Mouse (Mus musculus): ENCODE measurements around the gene Sesn2.
A peak's percentile ranks its signal among the peaks of the same experiment; 100 is the strongest.
"Not testable (repeated sequence)": the region's sequence is repeated elsewhere in the genome, so short reads cannot be mapped to it uniquely, and the experiment has no call there.

Sesn2 gene

GRCm38 (mm10) chr4:132513395-132514273, 3.3 kb upstream of the Sesn2 start:
- DNase-seq: no peak

DNA sequence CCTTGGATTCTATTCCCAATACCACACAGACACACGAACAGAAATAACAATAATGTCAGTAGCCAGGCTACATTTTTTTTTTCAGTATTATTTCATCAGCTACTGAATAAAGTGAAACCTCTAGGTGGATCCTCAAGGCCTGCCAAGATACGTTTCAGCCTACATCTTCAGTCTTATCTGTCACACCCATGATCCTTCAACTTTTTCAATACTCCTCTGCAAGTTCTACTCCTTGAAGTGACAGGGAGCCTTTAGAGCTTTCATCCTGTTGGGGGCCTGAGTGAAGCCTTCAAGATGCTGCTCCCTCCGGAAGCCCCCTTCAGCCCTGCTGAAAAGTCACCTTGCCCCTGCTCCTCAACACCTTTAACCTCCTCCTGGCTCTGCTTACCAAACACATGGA, 1.8 kb upstream of the Sesn2 start:
- no peak for DNase-seq

- peak; percentile 79 to 81 for DNase-seq
These were observed 542 bp downstream of the Sesn2 start for GRCm38 (mm10) chr4:132509621-132510296.

GRCm38 (mm10) chr4:132507210-132507609, 3.1 kb downstream of the Sesn2 start:
- DNase-seq: no peak

DNA sequence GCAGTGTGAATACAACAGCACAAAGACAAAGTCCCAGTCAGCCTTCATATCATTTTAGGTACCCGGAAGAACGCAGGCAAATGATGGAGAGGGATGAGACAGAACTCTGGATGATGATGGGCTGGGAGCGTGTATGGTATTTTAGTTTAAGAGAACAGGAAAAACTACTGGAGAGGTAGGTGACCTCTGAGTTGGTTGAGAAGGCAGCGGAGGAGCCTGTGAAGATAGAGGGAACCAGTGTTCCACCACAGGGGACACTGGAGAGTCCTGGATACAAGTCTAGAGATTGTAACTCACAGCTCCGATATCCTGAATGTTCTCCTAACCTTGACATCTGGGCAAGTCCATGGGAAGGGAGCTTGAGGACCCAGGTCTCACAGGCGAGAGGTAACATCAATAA, 4.1 kb downstream of the Sesn2 start:
- DNase-seq: no peak

DNA sequence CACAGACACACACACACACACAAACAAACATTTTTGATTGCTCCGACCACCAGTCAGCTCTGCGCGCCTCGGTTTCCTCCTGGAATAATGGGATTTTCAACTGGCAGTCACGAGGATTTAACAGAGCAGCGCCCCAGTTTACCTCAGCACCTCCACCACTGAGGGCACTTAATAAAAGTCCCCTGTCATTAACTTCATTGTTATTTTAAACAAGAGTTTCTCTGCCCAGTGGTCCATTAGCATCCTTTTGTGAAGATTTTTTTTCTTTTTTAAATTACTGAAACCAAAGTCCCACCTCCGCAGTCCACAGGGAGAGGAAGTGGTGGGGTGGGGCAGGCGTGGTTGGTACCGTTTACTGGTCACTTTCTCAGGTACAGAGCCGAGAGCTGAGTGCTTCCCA, 4.5 kb downstream of the Sesn2 start:
- DNase-seq: no peak

DNA sequence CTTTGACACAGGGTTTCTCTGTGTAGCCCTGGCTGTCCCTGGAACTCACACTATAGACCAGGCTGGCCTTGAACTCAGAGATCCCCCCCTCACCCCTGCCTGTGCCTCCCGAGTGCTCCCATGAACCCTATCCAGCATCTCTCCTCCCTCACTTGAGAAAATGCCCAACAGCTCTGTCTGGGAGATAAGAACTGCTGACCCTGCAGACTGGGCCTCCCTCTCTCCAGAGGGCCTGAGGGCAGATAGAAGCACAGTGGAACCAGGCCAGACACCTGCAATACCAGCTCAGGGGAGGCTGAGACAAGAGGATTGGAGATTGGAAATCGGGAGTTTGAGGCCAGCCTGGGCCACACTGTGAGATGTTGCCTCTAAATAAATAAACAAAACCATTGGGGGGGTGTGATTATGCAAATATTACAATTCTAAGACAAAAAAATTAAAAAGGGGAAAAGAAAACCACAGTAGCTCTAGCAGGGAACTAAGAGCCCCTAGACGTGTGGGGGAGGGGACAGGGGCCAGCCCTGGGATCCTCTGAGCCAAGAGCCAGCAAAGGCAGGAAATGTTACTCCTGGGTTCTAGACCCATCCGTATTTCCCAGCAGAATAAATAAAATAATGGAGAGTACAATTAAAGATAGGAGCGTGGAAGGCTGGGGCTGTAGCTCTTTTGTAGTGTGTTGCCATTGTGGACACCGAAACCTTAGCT, 5.1 kb downstream of the Sesn2 start:
- no peak for DNase-seq

- no peak for DNase-seq
These were observed 7.0 kb downstream of the Sesn2 start for GRCm38 (mm10) chr4:132503344-132503743.

GRCm38 (mm10) chr4:132501639-132502038, 8.7 kb downstream of the Sesn2 start:
- DNase-seq: no peak

DNA sequence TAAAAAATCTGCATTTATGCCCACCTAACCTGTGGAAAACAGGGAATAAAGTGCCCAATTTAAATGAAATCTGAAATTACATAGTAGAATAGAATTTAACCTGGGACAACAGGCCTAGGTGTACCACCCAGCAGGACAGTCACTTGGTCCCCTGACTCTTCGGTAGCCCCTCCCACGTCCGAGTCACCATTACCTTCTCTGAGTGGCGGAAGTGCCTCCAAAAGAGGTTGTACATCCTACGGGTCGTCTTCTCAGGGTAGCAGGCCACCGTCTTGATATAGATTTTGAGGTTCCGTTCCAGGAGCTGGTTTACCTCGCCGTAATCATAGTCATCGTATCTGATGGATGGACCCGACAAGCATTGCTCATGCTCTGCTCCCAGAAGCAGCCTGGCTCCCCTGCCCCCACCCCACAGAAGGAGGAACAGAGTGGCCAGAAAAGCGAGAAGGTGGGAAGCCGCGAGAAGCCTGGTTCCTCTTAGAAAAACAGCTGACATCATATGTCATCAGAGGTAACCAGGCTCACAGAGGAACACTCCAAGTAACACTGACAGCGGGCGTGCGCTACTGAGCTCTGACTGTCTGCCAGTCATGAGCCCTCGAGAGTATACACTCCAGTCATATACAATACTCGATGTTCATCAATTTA, 15.9 kb downstream of the Sesn2 start:
- DNase-seq: no peak

GRCm38 (mm10) chr4:132492178-132493060, 17.9 kb downstream of the Sesn2 start:
- DNase-seq: peak; percentile 81 to 89

DNA sequence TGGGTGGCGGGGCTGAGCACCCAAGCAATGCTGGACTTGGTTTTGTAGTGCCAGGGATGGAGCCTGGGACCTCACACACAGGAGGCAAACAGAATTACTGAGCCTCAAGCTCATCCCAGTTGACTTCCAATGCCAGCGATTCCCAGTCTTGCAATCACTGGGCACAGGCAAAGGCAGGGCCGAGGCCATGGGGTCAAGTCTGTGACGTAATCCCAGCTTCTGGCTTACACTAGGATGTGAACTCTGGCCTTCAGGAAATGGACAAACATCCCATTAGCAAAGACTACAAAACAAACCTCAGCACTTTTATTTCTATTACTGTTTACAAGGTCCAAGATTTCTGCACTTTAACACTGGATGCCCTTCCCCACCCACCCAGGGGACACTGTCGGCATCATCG, 18.6 kb downstream of the Sesn2 start:
- DNase-seq: no peak

DNA sequence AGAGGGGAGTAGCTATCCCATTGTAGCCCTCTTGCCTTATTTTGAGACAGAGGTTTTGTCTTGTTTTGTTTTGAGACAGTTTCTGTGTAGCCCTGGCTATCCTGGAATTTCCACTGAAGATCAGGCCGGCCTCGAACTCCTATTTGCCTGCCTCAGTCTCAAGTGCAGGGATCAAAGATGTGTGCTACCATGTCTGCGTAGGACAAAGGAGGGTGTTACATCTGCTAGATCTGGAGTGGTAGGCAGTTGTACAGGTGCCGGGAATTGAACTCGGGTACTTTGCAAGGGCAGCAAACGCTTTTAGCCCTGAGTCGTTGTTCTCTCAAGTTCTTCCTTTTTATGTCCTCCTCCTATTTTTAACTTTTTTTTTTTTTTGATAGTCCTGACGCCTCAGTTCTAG, 19.2 kb downstream of the Sesn2 start:
- DNase-seq: no peak

DNA sequence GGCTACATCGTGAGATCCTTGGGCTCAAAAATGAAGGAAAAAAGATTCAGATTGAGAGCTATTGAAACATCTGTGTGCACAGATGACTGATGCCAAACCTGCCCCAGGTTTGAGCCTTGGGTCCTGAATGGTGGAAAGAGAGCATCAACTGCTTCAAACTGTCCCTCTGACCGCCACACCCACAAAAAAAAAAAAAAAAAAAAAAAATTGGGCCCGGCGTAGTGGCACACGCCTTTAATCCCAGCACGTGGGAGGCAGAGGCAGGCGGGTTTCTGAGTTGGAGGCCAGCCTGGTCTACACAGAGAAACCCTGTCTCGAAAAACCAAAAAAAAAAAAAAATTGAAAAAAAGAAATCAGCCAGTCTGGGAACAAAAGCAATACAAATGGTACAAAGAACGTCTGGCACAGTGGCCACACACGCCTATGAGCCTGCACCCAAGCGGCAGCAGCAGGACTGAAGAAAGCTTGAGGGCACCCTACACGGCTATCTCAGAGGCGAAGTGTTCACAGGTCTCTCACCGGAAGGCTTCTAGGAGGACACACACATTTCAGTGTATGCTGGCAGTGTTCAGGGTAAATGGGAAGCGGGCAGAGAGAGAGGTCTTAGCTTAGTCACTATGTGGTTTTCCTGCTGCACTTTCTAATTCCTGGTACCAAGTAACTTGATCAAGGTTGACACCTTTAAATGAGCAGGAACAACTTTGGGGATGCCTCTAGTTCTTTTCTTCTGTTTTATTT, 19.9 kb downstream of the Sesn2 start:
- DNase-seq: no peak

GRCm38 (mm10) chr4:132488976-132489375, 21.3 kb downstream of the Sesn2 start:
- no peak for DNase-seq

DNA sequence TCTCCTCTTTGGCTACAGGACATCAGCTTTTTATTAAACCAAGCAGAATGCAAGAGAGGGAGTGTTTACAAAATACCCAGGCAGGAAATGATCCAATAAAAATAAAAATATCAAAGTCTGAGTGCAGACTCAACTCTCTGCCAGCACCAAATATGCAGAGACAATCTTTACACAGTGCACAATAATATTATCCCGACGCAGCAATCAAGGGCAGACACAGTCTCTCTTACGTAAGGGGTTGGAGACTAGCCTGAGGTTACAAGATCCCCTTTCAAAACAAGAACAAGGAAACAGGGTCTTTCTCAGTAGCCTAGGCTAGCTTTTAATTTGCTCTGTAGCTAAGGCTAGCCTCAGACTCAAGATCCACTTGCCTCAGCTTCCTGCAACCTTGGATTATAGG, 21.8 kb downstream of the Sesn2 start:
- DNase-seq: no peak

DNA sequence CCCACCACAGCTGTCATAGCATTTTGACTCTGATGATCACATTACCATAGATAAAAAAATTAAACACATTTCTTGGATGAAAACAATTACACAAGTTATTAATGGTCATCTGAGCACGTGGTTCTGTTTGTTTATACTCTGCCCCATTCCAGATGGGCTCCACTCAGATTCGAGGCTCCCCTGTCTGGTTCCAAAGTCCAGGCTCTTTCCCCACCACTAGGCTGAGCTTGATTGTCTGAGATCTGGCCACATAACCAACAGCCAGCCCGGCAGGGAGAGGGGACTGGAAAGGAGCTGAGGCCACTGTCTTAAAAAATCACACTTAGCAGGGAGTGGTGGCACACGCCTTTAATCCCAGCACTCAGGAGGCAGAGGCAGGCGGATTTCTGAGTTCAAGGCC, 25.5 kb downstream of the Sesn2 start:
- DNase-seq: no peak

- DNase-seq: no peak
These were observed 26.1 kb downstream of the Sesn2 start for GRCm38 (mm10) chr4:132484231-132484630.

- DNase-seq: no peak
These were observed 27.2 kb downstream of the Sesn2 start for GRCm38 (mm10) chr4:132482956-132483608.

- DNase-seq: not testable (repeated sequence)
These were observed 28.2 kb downstream of the Sesn2 start for GRCm38 (mm10) chr4:132482104-132482503.

GRCm38 (mm10) chr4:132477833-132478232, 32.5 kb downstream of the Sesn2 start:
- DNase-seq: no peak

Data from cerebellum, postnatal 14 days (tissue).